Mouse (Mus musculus) embryonic fibroblast, embryonic 13.5 days (primary cell): ENCODE data around the gene Fah.

ENCODE experiments used
- CTCF ChIP-seq: IDR thresholded peaks from 2 replicates; pipeline ENCODE4 v1.5.1; 2011; ENCODE audit warnings: mild to moderate bottlenecking, control low read depth, low read length, moderate library complexity, borderline replicate concordance; ENCODE audit not compliant: insufficient read depth
- POLR2A ChIP-seq: IDR thresholded peaks from 2 replicates; pipeline ENCODE4 v1.6.1; 2011; ENCODE audit warnings: low read depth, mild to moderate bottlenecking, control low read depth, low read length, moderate library complexity

- TF ChIP-seq CTCF (no peak), POLR2A (no peak)
Observed at GRCm38 (mm10) chr7:84566200-84566599, 40.3 kb downstream of the Fah start.
